Mouse (Mus musculus): Measurements from ENCODE around the gene Timm8b. TPM values are rescaled to one million over a fixed set of nuclear protein-coding genes. Genes with fewer than 3 reads are reported as not detected.
"Not testable (repeated sequence)": the region's sequence is repeated elsewhere in the genome, so short reads cannot be mapped to it uniquely, and the experiment has no call there.

Timm8b gene
- polyA plus RNA-seq, 1 experiment from 2014 or later = 327 TPM

DNA sequence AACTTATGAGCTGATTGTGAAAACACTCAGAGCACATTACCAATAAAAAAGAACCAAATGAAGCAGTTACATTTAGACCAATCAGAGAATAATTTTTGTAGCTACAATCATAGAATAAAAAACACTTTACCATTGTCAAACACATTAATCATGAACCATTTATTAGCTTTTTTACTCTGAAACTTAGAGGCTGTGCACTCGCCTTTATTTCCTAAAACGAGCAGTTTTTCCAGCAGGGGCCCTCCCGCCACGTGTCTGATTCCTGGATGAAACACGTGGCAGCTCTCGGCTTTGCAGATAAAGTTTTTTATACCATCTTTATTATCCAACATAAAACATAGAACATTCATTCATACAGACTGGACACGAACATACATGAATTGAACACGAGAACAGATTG, 27.2 kb downstream of the Timm8b start:
- not testable (repeated sequence) for H3K4me3 ChIP-seq (replicated peaks; ENCODE audit: low read length); ATAC-seq; H3K4me2 ChIP-seq (ENCODE audit: low read length); H3K27me3 ChIP-seq (replicated peaks; ENCODE audit: control insufficient read depth, insufficient read depth, low read length); H3K4me1 ChIP-seq (replicated peaks; ENCODE audit: control insufficient read depth, insufficient read depth, low read length); H3K9ac ChIP-seq (replicated peaks; ENCODE audit: low read depth, low read length); H3K27ac ChIP-seq (ENCODE audit: low read length); H3K9me3 ChIP-seq (ENCODE audit: control insufficient read depth, low read length)
- H3K36me3 ChIP-seq (ENCODE audit: control insufficient read depth, insufficient read depth) = peaks cover 18% of the 10 kb centered on the region
- WGBS = 85% methylated on average over 6 of the region's 8 CpGs

DNA sequence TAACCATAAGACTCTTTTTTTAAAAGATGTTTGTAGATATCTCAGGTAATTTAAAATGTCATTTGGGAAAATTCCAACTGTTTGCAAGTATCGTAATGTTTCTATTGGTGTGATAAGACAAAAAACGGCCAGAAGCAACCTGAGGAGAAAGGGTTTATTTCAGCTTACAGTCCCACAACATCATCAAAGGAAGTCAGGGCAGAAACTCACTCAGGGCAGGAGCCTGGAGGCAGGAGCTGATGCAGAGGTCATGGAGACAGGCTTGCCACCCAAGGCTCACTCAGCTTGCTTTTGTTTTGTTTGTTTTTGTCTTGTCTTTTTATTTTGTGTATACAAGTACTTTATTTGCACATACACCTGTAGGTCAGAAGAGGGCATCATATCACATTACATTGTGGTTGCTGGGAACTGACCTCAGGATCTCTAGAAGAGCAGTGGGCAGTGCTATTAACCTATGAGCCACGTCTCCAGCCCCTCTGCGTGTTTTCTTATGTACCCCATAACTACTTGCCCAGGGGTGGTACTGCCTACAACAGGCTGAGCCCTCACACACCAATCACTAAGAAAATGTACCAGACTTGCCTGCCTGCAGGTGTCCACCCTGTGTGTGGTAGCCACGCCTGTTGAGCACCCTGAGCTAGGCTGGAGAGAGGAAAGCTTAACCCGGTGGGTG, 28.4 kb downstream of the Timm8b start:
- Histone ChIP-seq H3K4me1 (replicated peaks; ENCODE audit: control insufficient read depth, insufficient read depth, low read length) (no peaks in the 10 kb centered on the region), H3K9ac (replicated peaks; ENCODE audit: low read depth, low read length) (no peak overlapping the region), H3K4me2 (ENCODE audit: low read length) (no peak overlapping the region), H3K36me3 (ENCODE audit: control insufficient read depth, insufficient read depth) (peaks cover 23% of the 10 kb centered on the region), H3K27me3 (replicated peaks; ENCODE audit: control insufficient read depth, insufficient read depth, low read length) (no peaks in the 10 kb centered on the region), H3K4me3 (replicated peaks; ENCODE audit: low read length) (no peak overlapping the region), H3K27ac (ENCODE audit: low read length) (no peak overlapping the region), H3K9me3 (ENCODE audit: control insufficient read depth, low read length) (no peaks in the 10 kb centered on the region)
- 93% methylated on average over 6 of the region's 6 CpGs for WGBS
- no peak for ATAC-seq

DNA sequence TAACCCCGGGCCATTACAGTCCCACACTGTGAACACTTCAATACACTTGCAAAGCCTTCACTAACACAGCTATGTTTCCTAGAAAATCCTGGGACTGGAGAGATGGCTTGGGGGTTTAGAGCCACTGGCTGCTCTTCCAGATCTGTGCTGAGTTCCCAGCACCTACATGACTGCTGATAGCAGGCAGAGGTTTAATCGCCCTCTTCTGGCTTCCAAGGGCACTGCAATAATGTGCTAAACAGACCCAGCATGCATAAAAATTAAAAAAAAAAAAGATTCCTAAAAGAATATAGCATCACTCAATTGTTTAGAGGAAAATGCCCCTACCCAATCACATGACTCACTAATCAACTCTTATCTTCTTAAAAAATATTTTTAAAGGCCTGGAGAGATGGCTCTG, 29.3 kb downstream of the Timm8b start:
- peaks cover 28% of the 10 kb centered on the region for H3K36me3 ChIP-seq (ENCODE audit: control insufficient read depth, insufficient read depth)
- no peaks in the 10 kb centered on the region for H3K27me3 ChIP-seq (replicated peaks; ENCODE audit: control insufficient read depth, insufficient read depth, low read length)
- no peak overlapping the region for H3K27ac ChIP-seq (ENCODE audit: low read length)
- no peak overlapping the region for H3K9ac ChIP-seq (replicated peaks; ENCODE audit: low read depth, low read length)
- no peak overlapping the region for H3K4me3 ChIP-seq (replicated peaks; ENCODE audit: low read length)
- no peaks in the 10 kb centered on the region for H3K4me1 ChIP-seq (replicated peaks; ENCODE audit: control insufficient read depth, insufficient read depth, low read length)
- no peaks in the 10 kb centered on the region for H3K9me3 ChIP-seq (ENCODE audit: control insufficient read depth, low read length)
- WGBS = 75% methylated on average over 2 of the region's 2 CpGs
- ATAC-seq = no peak
- H3K4me2 ChIP-seq (ENCODE audit: low read length) = no peak overlapping the region

DNA sequence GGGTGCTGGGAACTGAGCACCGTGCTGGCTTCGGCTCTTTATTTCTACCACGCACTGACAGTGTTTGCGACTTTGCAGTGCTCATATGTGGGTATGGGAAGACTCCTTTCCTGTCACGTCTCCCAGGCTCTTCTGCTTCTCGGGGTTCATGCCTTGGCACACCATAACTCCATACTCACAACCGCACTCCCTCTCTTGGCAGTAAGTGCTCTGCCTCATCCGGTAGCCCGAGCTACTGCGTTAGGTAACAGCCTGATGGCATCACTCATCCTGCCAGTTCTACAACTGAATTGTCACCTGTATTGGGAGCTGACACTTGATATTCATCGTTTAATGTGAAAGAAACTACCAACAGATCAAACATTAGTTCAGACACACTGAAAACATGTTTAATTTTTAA, 30.6 kb downstream of the Timm8b start:
- Histone ChIP-seq H3K9ac (replicated peaks; ENCODE audit: low read depth, low read length) (no peak overlapping the region), H3K27ac (ENCODE audit: low read length) (no peak overlapping the region), H3K4me2 (ENCODE audit: low read length) (no peak overlapping the region), H3K36me3 (ENCODE audit: control insufficient read depth, insufficient read depth) (peaks cover 28% of the 10 kb centered on the region), H3K9me3 (ENCODE audit: control insufficient read depth, low read length) (no peaks in the 10 kb centered on the region), H3K4me1 (replicated peaks; ENCODE audit: control insufficient read depth, insufficient read depth, low read length) (no peaks in the 10 kb centered on the region), H3K27me3 (replicated peaks; ENCODE audit: control insufficient read depth, insufficient read depth, low read length) (no peaks in the 10 kb centered on the region), H3K4me3 (replicated peaks; ENCODE audit: low read length) (no peak overlapping the region)
- WGBS = 96% methylated on average over 11 of the region's 11 CpGs
- no peak for ATAC-seq

DNA sequence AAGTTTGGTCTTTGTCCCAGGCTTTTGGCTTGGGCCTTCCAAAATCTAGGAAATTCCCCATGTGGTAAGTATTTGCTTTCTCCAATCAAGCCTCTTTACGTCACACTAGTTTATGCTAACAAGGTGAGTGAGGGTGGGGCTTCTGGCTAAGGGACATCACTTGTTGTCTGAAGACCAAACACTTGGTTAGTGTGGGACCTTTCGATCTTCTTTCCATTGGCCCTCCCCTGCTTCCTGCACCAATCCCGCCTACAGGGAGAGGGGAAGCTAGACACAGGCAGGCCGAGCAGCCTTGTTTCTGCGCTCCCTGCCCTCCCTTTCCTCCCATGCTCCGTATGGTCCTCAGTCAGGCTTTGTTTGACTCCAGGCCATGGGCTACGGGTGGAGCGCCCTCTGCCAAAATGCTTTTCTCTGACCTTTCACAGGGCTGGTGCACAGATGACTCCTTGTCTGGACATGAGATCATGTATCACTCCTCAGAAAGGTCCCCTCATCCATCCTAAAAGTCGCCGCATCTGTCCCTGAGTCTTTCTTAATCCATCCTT, 43.2 kb downstream of the Timm8b start:
- Histone ChIP-seq H3K27ac (ENCODE audit: low read length) (no peak overlapping the region), H3K9me3 (ENCODE audit: control insufficient read depth, low read length) (no peaks in the 10 kb centered on the region), H3K4me1 (replicated peaks; ENCODE audit: control insufficient read depth, insufficient read depth, low read length) (no peaks in the 10 kb centered on the region), H3K4me2 (ENCODE audit: low read length) (no peak overlapping the region), H3K27me3 (replicated peaks; ENCODE audit: control insufficient read depth, insufficient read depth, low read length) (no peaks in the 10 kb centered on the region), H3K9ac (replicated peaks; ENCODE audit: low read depth, low read length) (no peak overlapping the region), H3K4me3 (replicated peaks; ENCODE audit: low read length) (no peak overlapping the region), H3K36me3 (ENCODE audit: control insufficient read depth, insufficient read depth) (peaks cover 46% of the 10 kb centered on the region)
- 82% methylated on average over 10 of the region's 10 CpGs for WGBS
- ATAC-seq = no peak

DNA sequence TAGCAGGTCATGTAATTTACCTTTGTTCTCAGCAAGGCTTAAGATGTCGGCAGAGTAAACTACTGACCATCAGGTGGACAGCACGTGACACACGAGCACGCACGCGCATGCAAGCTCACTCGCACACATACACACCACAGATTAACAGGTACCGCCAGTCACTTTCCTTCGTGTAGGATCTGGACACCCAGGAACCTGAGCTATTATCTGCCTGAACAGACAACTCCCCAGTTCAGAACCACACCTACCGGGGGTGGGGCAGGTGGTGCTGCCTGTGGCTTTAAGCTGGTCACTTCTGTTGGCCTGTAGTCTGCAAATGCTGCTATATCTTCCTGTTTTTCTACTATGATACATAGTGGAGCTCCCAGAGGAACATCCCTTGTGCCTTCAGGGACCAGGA, 46.8 kb downstream of the Timm8b start:
- Histone ChIP-seq H3K9me3 (ENCODE audit: control insufficient read depth, low read length) (no peaks in the 10 kb centered on the region), H3K27me3 (replicated peaks; ENCODE audit: control insufficient read depth, insufficient read depth, low read length) (no peaks in the 10 kb centered on the region), H3K36me3 (ENCODE audit: control insufficient read depth, insufficient read depth) (peaks cover 39% of the 10 kb centered on the region), H3K9ac (replicated peaks; ENCODE audit: low read depth, low read length) (no peak overlapping the region), H3K4me1 (replicated peaks; ENCODE audit: control insufficient read depth, insufficient read depth, low read length) (no peaks in the 10 kb centered on the region), H3K4me2 (ENCODE audit: low read length) (no peak overlapping the region), H3K4me3 (replicated peaks; ENCODE audit: low read length) (no peak overlapping the region), H3K27ac (ENCODE audit: low read length) (no peak overlapping the region)
- 96% methylated on average over 10 of the region's 10 CpGs for WGBS
- no peak for ATAC-seq

Other genes with a start within 250 kb of the Timm8b start
- 0.22 and 0.44 TPM in 2 replicates for gene Plet1, start 109.4 kb upstream of the Timm8b start, polyA plus RNA-seq (2015; fragmentation: Nextera tagmentation; extraction: Ambion mirVana)
- 86.8 and 94.1 TPM in 2 replicates for gene Pts, start 75.2 kb upstream of the Timm8b start, polyA plus RNA-seq (2015; fragmentation: Nextera tagmentation; extraction: Ambion mirVana)
- gene Il18, start 49.1 kb upstream of the Timm8b start, polyA plus RNA-seq (2015; fragmentation: Nextera tagmentation; extraction: Ambion mirVana) = 15.8 and 16.5 TPM in 2 replicates
- 0.52 and 0.61 TPM in 2 replicates for gene Bco2, start 48.7 kb upstream of the Timm8b start, polyA plus RNA-seq (2015; fragmentation: Nextera tagmentation; extraction: Ambion mirVana)
- gene Tex12, start 42.6 kb upstream of the Timm8b start, polyA plus RNA-seq (2015; fragmentation: Nextera tagmentation; extraction: Ambion mirVana) = not detected in 2 replicates
- 205 and 215 TPM in 2 replicates for gene Sdhd, start 98 bp upstream of the Timm8b start, polyA plus RNA-seq (2015; fragmentation: Nextera tagmentation; extraction: Ambion mirVana)
- 2.7 and 4.1 TPM in 2 replicates for gene Pih1d2, start 13.4 kb downstream of the Timm8b start, polyA plus RNA-seq (2015; fragmentation: Nextera tagmentation; extraction: Ambion mirVana)
- 19.7 and 20.6 TPM in 2 replicates for gene Nkapd1, start 13.6 kb downstream of the Timm8b start, polyA plus RNA-seq (2015; fragmentation: Nextera tagmentation; extraction: Ambion mirVana)
- gene Dlat, start 55.9 kb downstream of the Timm8b start, polyA plus RNA-seq (2015; fragmentation: Nextera tagmentation; extraction: Ambion mirVana) = 43.4 and 44.3 TPM in 2 replicates
- gene Dixdc1, start 135.6 kb downstream of the Timm8b start, polyA plus RNA-seq (2015; fragmentation: Nextera tagmentation; extraction: Ambion mirVana) = 28.5 and 29.7 TPM in 2 replicates
- 1.5 and 1.7 TPM in 2 replicates for gene 2310030G06Rik, start 142.6 kb downstream of the Timm8b start, polyA plus RNA-seq (2015; fragmentation: Nextera tagmentation; extraction: Ambion mirVana)
- 10.1 and 17.3 TPM in 2 replicates for gene Cryab, start 147.4 kb downstream of the Timm8b start, polyA plus RNA-seq (2015; fragmentation: Nextera tagmentation; extraction: Ambion mirVana)
- gene Hspb2, start 148.4 kb downstream of the Timm8b start, polyA plus RNA-seq (2015; fragmentation: Nextera tagmentation; extraction: Ambion mirVana) = 0.81 and 0.96 TPM in 2 replicates
- 12.0 and 13.3 TPM in 2 replicates for gene Fdxacb1, start 164.3 kb downstream of the Timm8b start, polyA plus RNA-seq (2015; fragmentation: Nextera tagmentation; extraction: Ambion mirVana)
- 51.0 and 54.1 TPM in 2 replicates for gene Alg9, start 171.1 kb downstream of the Timm8b start, polyA plus RNA-seq (2015; fragmentation: Nextera tagmentation; extraction: Ambion mirVana)
- gene 1110032A03Rik, start 171.6 kb downstream of the Timm8b start, polyA plus RNA-seq (2015; fragmentation: Nextera tagmentation; extraction: Ambion mirVana) = 52.5 and 56.1 TPM in 2 replicates
- gene Ppp2r1b, start 241.4 kb downstream of the Timm8b start, polyA plus RNA-seq (2015; fragmentation: Nextera tagmentation; extraction: Ambion mirVana) = 86.4 and 104 TPM in 2 replicates

Measured in forebrain, embryonic 16.5 days (tissue).